Mouse (Mus musculus) limb, embryonic 13.5 days (tissue): ENCODE measurements at regions not wholly inside any gene's neighbourhood (a gene's known extent, or its start where the extent isn't known, plus 50 kb on each side); places are given as distances from the start of the nearest gene placed in this dataset.
A peak's percentile ranks its signal among the peaks of the same experiment; 100 is the strongest.

Source experiments
- ATAC-seq: fragments of 200-750 bp; cut with Nextera tagmentation; 2 replicates; pipeline ENCODE4 v1.8.0; 2017; ENCODE audit warnings: low read depth, moderate number of reproducible peaks, moderate TSS enrichment; ENCODE audit not compliant: low FRiP score
- H3K27ac ChIP-seq: fragments of 300-500 bp; sonication (generic); 2 replicates; pipeline ENCODE4 v1.5.1; 2015; ENCODE audit warnings: inconsistent platforms, mild to moderate bottlenecking, moderate library complexity
- H3K27me3 ChIP-seq: fragments of 300-500 bp; sonication (generic); 2 replicates; pipeline ENCODE4 v1.6.1; 2015; ENCODE audit warnings: mild to moderate bottlenecking, inconsistent platforms
- H3K36me3 ChIP-seq: fragments of 300-500 bp; sonication (generic); 2 replicates; pipeline ENCODE4 v1.6.1; 2015; ENCODE audit warnings: inconsistent platforms, mild to moderate bottlenecking, moderate library complexity
- H3K4me1 ChIP-seq: fragments of 300-500 bp; sonication (generic); 2 replicates; pipeline ENCODE4 v1.6.1; 2015; ENCODE audit warnings: inconsistent platforms
- H3K4me2 ChIP-seq: fragments of 300-500 bp; sonication (generic); replicated peaks from 2 replicates; pipeline ENCODE4 v1.6.1; 2015; ENCODE audit warnings: inconsistent platforms, mild to moderate bottlenecking, moderate library complexity
- H3K4me3 ChIP-seq: fragments of 300-500 bp; sonication (generic); 2 replicates; pipeline ENCODE4 v1.5.1; 2015; ENCODE audit warnings: moderate library complexity, mild to moderate bottlenecking, inconsistent platforms
- H3K9ac ChIP-seq: fragments of 300-500 bp; sonication (generic); 2 replicates; pipeline ENCODE4 v1.6.1; 2015; ENCODE audit warnings: mild to moderate bottlenecking, inconsistent platforms
- H3K9me3 ChIP-seq: fragments of 300-500 bp; sonication (generic); 2 replicates; pipeline ENCODE4 v1.6.1; 2016; ENCODE audit warnings: inconsistent platforms
- WGBS: fragments of 180-500 bp; shearing (Covaris S2); methylation state at CpG from one replicate; pipeline ENCODE4 v1.1.7; 2015; 5-methylcytosine and 5-hydroxymethylcytosine counted together

GRCm38 (mm10) chr11:19760861-19761693 lies 163.1 kb upstream of the Spred2 start:
- no peak overlapping the region for H3K27ac ChIP-seq
- 0 out of 2 replicates have a peak, but pooled peaks have one; percentile 10 for ATAC-seq
- whole genome bisulfite sequencing = 13% methylated on average over 16 of the region's 16 CpGs
- peak overlapping the region; percentile 57 for H3K4me2 ChIP-seq
- H3K4me3 ChIP-seq = peak overlapping the region; percentile 35
- no peaks in the 10 kb centered on the region for H3K36me3 ChIP-seq
- H3K9ac ChIP-seq = no peak overlapping the region
- H3K9me3 ChIP-seq = no peaks in the 10 kb centered on the region
- H3K27me3 ChIP-seq = peaks cover 66% of the 10 kb centered on the region
- H3K4me1 ChIP-seq = peaks cover 7% of the 10 kb centered on the region

- no peak overlapping the region for H3K4me2 ChIP-seq
- 55% methylated on average over 4 of the region's 4 CpGs for WGBS
- no peak for ATAC-seq
- H3K9ac ChIP-seq = no peak overlapping the region
- H3K27me3 ChIP-seq = peaks cover 63% of the 10 kb centered on the region
- no peak overlapping the region for H3K4me3 ChIP-seq
- H3K36me3 ChIP-seq = no peaks in the 10 kb centered on the region
- no peak overlapping the region for H3K27ac ChIP-seq
- H3K4me1 ChIP-seq = peaks cover 7% of the 10 kb centered on the region
- no peaks in the 10 kb centered on the region for H3K9me3 ChIP-seq
Observed at GRCm38 (mm10) chr11:19761694-19761976, 162.5 kb upstream of the Spred2 start.

- 79% methylated on average over 5 of the region's 5 CpGs for WGBS
- Histone ChIP-seq H3K36me3 (no peaks in the 10 kb centered on the region), H3K4me3 (no peak overlapping the region), H3K27me3 (peaks cover 44% of the 10 kb centered on the region), H3K4me1 (no peaks in the 10 kb centered on the region; the same call in 1 of the 2 replicates), H3K9me3 (no peaks in the 10 kb centered on the region), H3K9ac (no peak overlapping the region), H3K27ac (no peak overlapping the region), H3K4me2 (no peak overlapping the region)
- no peak for ATAC-seq
Observed at GRCm38 (mm10) chr11:19767316-19767715, 156.9 kb upstream of the Spred2 start.

- Histone ChIP-seq H3K36me3 (no peaks in the 10 kb centered on the region), H3K4me2 (no peak overlapping the region), H3K4me1 (peaks cover 1% of the 10 kb centered on the region), H3K27ac (no peak overlapping the region), H3K9me3 (no peaks in the 10 kb centered on the region), H3K27me3 (peaks cover 40% of the 10 kb centered on the region), H3K4me3 (no peak overlapping the region), H3K9ac (no peak overlapping the region)
- no peak for ATAC-seq
- WGBS = 88% methylated on average over 9 of the region's 9 CpGs
Observed at GRCm38 (mm10) chr11:19767871-19768270, 156.3 kb upstream of the Spred2 start.

GRCm38 (mm10) chr11:19768962-19769361 lies 155.2 kb upstream of the Spred2 start:
- ATAC-seq = no peak
- H3K9ac ChIP-seq = no peak overlapping the region
- H3K4me2 ChIP-seq = no peak overlapping the region
- no peak overlapping the region for H3K4me3 ChIP-seq
- H3K27me3 ChIP-seq = peaks cover 33% of the 10 kb centered on the region
- H3K36me3 ChIP-seq = no peaks in the 10 kb centered on the region
- 82% methylated on average over 1 of the region's 1 CpGs for WGBS
- H3K9me3 ChIP-seq = no peaks in the 10 kb centered on the region
- no peak overlapping the region for H3K27ac ChIP-seq
- peaks cover 6% of the 10 kb centered on the region for H3K4me1 ChIP-seq

GRCm38 (mm10) chr11:19774010-19774409 lies 150.2 kb upstream of the Spred2 start:
- 13% methylated on average over 9 of the region's 9 CpGs for WGBS
- Histone ChIP-seq H3K36me3 (no peaks in the 10 kb centered on the region), H3K9ac (no peak overlapping the region), H3K4me3 (no peak overlapping the region), H3K27me3 (peaks cover 30% of the 10 kb centered on the region), H3K27ac (peak overlapping the region; percentile 39; the same call in 1 of the 2 replicates), H3K9me3 (no peaks in the 10 kb centered on the region), H3K4me2 (peak overlapping the region; percentile 30), H3K4me1 (peaks cover 26% of the 10 kb centered on the region)
- peak; percentile 72 for ATAC-seq

- ATAC-seq = no peak
- Histone ChIP-seq H3K36me3 (no peaks in the 10 kb centered on the region), H3K27ac (no peak overlapping the region), H3K9me3 (no peaks in the 10 kb centered on the region), H3K4me2 (no peak overlapping the region), H3K9ac (no peak overlapping the region), H3K27me3 (peaks cover 31% of the 10 kb centered on the region), H3K4me1 (peaks cover 26% of the 10 kb centered on the region), H3K4me3 (no peak overlapping the region)
- 64% methylated on average over 4 of the region's 4 CpGs for WGBS
Observed at GRCm38 (mm10) chr11:19775741-19776140, 148.4 kb upstream of the Spred2 start.

- 74% methylated on average over 9 of the region's 9 CpGs for WGBS
- no peak overlapping the region for H3K27ac ChIP-seq
Observed at GRCm38 (mm10) chr11:19776473-19777200, 147.5 kb upstream of the Spred2 start.

GRCm38 (mm10) chr11:19778191-19778590 lies 146.0 kb upstream of the Spred2 start:
- Histone ChIP-seq H3K9me3 (no peaks in the 10 kb centered on the region), H3K27me3 (peaks cover 46% of the 10 kb centered on the region), H3K4me2 (no peak overlapping the region), H3K27ac (no peak overlapping the region), H3K4me1 (peaks cover 22% of the 10 kb centered on the region), H3K9ac (no peak overlapping the region), H3K4me3 (no peak overlapping the region), H3K36me3 (no peaks in the 10 kb centered on the region)
- ATAC-seq = no peak
- 88% methylated on average over 2 of the region's 2 CpGs for WGBS

More at GRCm38 (mm10) chr11:19776473-19777200, 147.5 kb upstream of the Spred2 start:
- H3K9ac ChIP-seq = no peak overlapping the region
- no peaks in the 10 kb centered on the region for H3K36me3 ChIP-seq
- H3K4me2 ChIP-seq = no peak overlapping the region
- H3K27me3 ChIP-seq = peaks cover 38% of the 10 kb centered on the region
- H3K9me3 ChIP-seq = no peaks in the 10 kb centered on the region
- peaks cover 26% of the 10 kb centered on the region for H3K4me1 ChIP-seq
- ATAC-seq = no peak
- no peak overlapping the region for H3K4me3 ChIP-seq

GRCm38 (mm10) chr11:19785110-19785509 lies 139.1 kb upstream of the Spred2 start:
- no peak for ATAC-seq
- Histone ChIP-seq H3K4me2 (peak overlapping the region; percentile 38), H3K27ac (no peak overlapping the region), H3K4me3 (no peak overlapping the region), H3K9me3 (no peaks in the 10 kb centered on the region), H3K27me3 (peaks cover 42% of the 10 kb centered on the region), H3K36me3 (no peaks in the 10 kb centered on the region), H3K9ac (no peak overlapping the region), H3K4me1 (peaks cover 6% of the 10 kb centered on the region; the same call in 1 of the 2 replicates)
- WGBS = 33% methylated on average over 14 of the region's 14 CpGs

GRCm38 (mm10) chr11:19796950-19797670 lies 127.1 kb upstream of the Spred2 start:
- Histone ChIP-seq H3K4me3 (no peak overlapping the region), H3K4me1 (no peaks in the 10 kb centered on the region), H3K27me3 (no peaks in the 10 kb centered on the region), H3K4me2 (no peak overlapping the region), H3K36me3 (no peaks in the 10 kb centered on the region), H3K27ac (no peak overlapping the region), H3K9ac (no peak overlapping the region), H3K9me3 (no peaks in the 10 kb centered on the region)
- 80% methylated on average over 4 of the region's 4 CpGs for WGBS
- no peak for ATAC-seq

GRCm38 (mm10) chr11:19809359-19809758 lies 114.8 kb upstream of the Spred2 start:
- Histone ChIP-seq H3K4me2 (no peak overlapping the region), H3K27ac (no peak overlapping the region), H3K36me3 (no peaks in the 10 kb centered on the region), H3K9me3 (peaks cover 7% of the 10 kb centered on the region; the same call in 1 of the 2 replicates), H3K9ac (no peak overlapping the region), H3K27me3 (no peaks in the 10 kb centered on the region), H3K4me3 (no peak overlapping the region), H3K4me1 (peaks cover 7% of the 10 kb centered on the region)
- no peak for ATAC-seq
- 82% methylated on average over 7 of the region's 7 CpGs for WGBS
